Mouse (Mus musculus): ENCODE results near the gene Spag6l.
A peak's percentile ranks its signal among the peaks of the same experiment; 100 is the strongest.
"Not testable (repeated sequence)": the region's sequence is repeated elsewhere in the genome, so short reads cannot be mapped to it uniquely, and the experiment has no call there.

The Spag6l gene

GRCm38 (mm10) chr16:16828757-16829615, at the start of gene Spag6l:
Gene Spag6l (minus strand): TSS chr16:16829456.
- no peak for DNase-seq

- DNase-seq = no peak
These were observed 49.8 kb upstream of the Spag6l start for GRCm38 (mm10) chr16:16879025-16879424.

- DNase-seq = peak; percentile 90
These were observed 41.5 kb upstream of the Spag6l start, which contains the start of the genes Top3b and Vpreb1 for GRCm38 (mm10) chr16:16870617-16871331. Gene Top3b (plus strand): TSS chr16:16870736. Gene Vpreb1 (minus strand): TSS chr16:16870843.

GRCm38 (mm10) chr16:16870241-16870616, 41.0 kb upstream of the Spag6l start:
- no peak for DNase-seq

GRCm38 (mm10) chr16:16865696-16866561, 36.7 kb upstream of the Spag6l start:
- DNase-seq = no peak

- no peak for DNase-seq
These were observed 36.0 kb upstream of the Spag6l start for GRCm38 (mm10) chr16:16865217-16865616.

- no peak for DNase-seq
These were observed 34.7 kb upstream of the Spag6l start, which contains the start of gene Igll1 for GRCm38 (mm10) chr16:16863978-16864377. Gene Igll1 (minus strand): TSS chr16:16863985.

- no peak for DNase-seq
These were observed 33.0 kb upstream of the Spag6l start for GRCm38 (mm10) chr16:16862288-16862687.

- DNase-seq = no peak
These were observed 27.6 kb upstream of the Spag6l start for GRCm38 (mm10) chr16:16856731-16857476.

- not testable (repeated sequence) for DNase-seq
These were observed 26.8 kb upstream of the Spag6l start for GRCm38 (mm10) chr16:16856054-16856453.

GRCm38 (mm10) chr16:16855541-16855940, 26.3 kb upstream of the Spag6l start:
- no peak for DNase-seq

- DNase-seq = no peak
These were observed 25.6 kb upstream of the Spag6l start for GRCm38 (mm10) chr16:16854836-16855235.

- DNase-seq = no peak
These were observed 23.2 kb upstream of the Spag6l start for GRCm38 (mm10) chr16:16852411-16852810.

- no peak for DNase-seq
These were observed 19.9 kb upstream of the Spag6l start for GRCm38 (mm10) chr16:16849196-16849595.

- DNase-seq = no peak
These were observed 415 bp upstream of the Spag6l start for GRCm38 (mm10) chr16:16829671-16830070.

- DNase-seq = no peak
These were observed 3.0 kb downstream of the Spag6l start for GRCm38 (mm10) chr16:16826223-16826622.

GRCm38 (mm10) chr16:16825476-16825875, 3.8 kb downstream of the Spag6l start:
- no peak for DNase-seq

- DNase-seq = no peak
These were observed 22.9 kb downstream of the Spag6l start for GRCm38 (mm10) chr16:16806325-16806724.
